Mouse (Mus musculus): ENCODE data around the gene Lrfn2. TPM values are rescaled to one million over a fixed set of nuclear protein-coding genes. Genes with fewer than 3 reads are reported as not detected.

Gene Lrfn2
- polyA plus RNA-seq, 1 experiment from 2014 or later, result 0.35 TPM

DNA sequence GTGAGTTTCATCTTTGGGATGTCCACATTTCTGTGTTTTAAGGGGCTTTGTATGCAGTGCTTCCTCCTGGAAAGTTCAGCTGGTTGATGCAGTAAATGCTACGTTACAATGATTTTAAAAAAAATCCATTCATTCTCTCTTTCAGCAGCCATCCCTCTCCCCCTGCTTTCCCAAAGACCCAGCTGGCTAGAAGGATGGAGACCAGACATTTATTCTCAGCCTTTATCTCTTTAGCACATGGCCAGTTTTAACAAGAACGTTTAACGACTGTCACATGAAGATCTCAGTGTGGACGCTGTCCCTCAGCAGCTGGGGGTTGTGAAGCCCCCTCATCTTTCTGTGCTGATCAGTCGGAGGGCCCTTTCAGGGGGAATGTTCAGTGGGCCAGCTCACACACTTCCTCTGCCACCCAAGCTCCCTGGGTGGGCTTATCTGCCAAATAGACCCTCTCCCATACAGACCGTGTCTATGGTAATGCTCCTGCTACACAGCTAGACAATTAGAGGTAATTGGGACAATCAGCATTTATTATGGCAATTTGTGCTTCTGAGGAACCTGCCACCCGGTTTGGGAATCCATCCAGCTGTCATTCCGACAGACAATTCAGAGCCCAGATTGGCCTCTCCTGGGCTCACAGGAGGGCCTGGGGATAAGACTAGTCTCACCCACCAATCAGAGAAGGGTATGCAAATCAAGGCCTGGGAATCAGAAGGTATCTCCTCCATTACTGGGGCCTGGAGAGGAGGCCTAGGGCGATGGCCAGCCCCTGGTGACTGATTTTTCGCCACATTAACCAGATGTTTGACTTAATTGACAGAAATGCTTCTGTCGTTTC lies 111.8 kb downstream of the Lrfn2 start:
- Histone ChIP-seq H3K27me3 (no peaks in the 10 kb centered on the region), H3K9me3 (no peaks in the 10 kb centered on the region), H3K4me3 (no peak overlapping the region), H3K4me2 (no peak overlapping the region), H3K36me3 (no peaks in the 10 kb centered on the region), H3K27ac (no peak overlapping the region), H3K4me1 (peaks cover 8% of the 10 kb centered on the region; the same call in 1 of the 2 replicates), H3K9ac (no peak overlapping the region)
- 15% methylated on average over 11 of the region's 11 CpGs for WGBS
- ATAC-seq (ENCODE audit: borderline replicate concordance, extremely low read depth, low FRiP score, low TSS enrichment), result peak; percentile 78; the same call in 1 of the 2 replicates

DNA sequence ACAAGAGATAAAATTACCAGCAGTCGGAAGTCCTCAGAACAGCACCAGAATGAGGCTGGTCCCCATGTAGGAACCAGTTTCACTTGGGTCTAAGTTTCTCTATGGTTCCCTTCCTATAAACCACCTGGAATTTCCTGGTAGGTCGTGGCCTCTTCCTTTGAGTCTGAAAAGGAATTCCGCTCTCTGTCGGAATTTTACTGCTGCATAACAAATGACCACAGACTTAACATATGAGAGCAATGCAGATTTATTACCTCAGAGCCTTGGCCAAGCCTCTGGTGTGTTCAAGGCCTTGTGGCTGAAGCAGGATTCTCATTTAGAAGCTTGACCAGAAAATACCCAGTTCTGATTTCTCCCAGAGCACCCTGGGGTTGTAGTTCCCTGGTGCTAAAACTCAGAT lies 115.7 kb downstream of the Lrfn2 start:
- Histone ChIP-seq H3K36me3 (no peaks in the 10 kb centered on the region), H3K9me3 (no peaks in the 10 kb centered on the region), H3K4me3 (no peak overlapping the region), H3K9ac (no peak overlapping the region), H3K27me3 (no peaks in the 10 kb centered on the region), H3K4me1 (peaks cover 8% of the 10 kb centered on the region; the same call in 1 of the 2 replicates), H3K27ac (no peak overlapping the region), H3K4me2 (no peak overlapping the region)
- ATAC-seq (ENCODE audit: borderline replicate concordance, extremely low read depth, low FRiP score, low TSS enrichment), result no peak
- WGBS, result 48% methylated on average over 4 of the region's 4 CpGs

DNA sequence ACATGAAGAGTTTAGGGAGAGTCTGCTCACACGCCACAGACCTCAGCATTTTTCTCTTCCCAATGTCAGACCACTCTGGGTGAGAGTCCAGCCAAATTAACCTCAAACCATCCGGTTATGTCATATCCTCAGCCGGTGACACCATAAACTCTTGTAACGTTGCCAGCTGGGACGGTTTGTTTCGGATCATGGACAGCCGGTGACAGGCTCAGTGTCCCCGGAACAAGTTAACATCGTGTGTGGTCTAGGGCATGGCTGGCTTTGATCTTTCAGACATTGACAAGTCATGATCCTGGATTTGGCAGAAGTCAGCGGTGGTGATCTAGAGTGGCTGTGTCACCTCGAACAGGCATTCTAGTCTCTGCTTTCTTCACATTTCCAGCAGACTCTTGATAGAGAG lies 119.1 kb downstream of the Lrfn2 start:
- H3K4me3 ChIP-seq, result no peak overlapping the region
- no peaks in the 10 kb centered on the region for H3K36me3 ChIP-seq
- no peaks in the 10 kb centered on the region for H3K4me1 ChIP-seq
- H3K4me2 ChIP-seq, result no peak overlapping the region
- H3K27ac ChIP-seq, result no peak overlapping the region
- no peaks in the 10 kb centered on the region for H3K9me3 ChIP-seq
- H3K9ac ChIP-seq, result no peak overlapping the region
- H3K27me3 ChIP-seq, result no peaks in the 10 kb centered on the region
- 47% methylated on average over 11 of the region's 11 CpGs for WGBS
- ATAC-seq (ENCODE audit: borderline replicate concordance, extremely low read depth, low FRiP score, low TSS enrichment), result peak; percentile 83

DNA sequence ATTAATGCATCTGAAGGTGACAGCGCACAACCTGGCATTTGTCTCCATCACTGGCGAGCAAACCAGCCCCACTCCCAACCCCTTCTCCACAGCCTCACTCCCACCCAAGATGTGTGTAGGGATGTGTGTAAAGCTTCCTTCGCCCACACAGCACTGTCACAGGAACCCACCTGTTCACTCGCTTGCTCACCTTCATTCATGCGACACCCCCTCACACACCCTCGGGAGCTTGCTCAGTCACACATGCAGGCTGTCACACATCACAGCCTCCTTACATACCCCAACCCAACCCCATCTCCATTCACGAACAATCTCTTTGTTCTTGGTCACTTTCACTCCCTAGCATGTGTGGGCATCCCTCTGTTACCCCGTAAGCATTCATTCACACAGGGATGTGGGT lies 129.0 kb downstream of the Lrfn2 start:
- H3K36me3 ChIP-seq, result no peaks in the 10 kb centered on the region
- H3K27me3 ChIP-seq, result no peaks in the 10 kb centered on the region
- no peak overlapping the region for H3K4me3 ChIP-seq
- H3K4me2 ChIP-seq, result no peak overlapping the region
- H3K9me3 ChIP-seq, result no peaks in the 10 kb centered on the region
- H3K27ac ChIP-seq, result no peak overlapping the region
- H3K9ac ChIP-seq, result no peak overlapping the region
- 80% methylated on average over 8 of the region's 8 CpGs for WGBS
- ATAC-seq (ENCODE audit: borderline replicate concordance, extremely low read depth, low FRiP score, low TSS enrichment), result no peak
- no peaks in the 10 kb centered on the region for H3K4me1 ChIP-seq

DNA sequence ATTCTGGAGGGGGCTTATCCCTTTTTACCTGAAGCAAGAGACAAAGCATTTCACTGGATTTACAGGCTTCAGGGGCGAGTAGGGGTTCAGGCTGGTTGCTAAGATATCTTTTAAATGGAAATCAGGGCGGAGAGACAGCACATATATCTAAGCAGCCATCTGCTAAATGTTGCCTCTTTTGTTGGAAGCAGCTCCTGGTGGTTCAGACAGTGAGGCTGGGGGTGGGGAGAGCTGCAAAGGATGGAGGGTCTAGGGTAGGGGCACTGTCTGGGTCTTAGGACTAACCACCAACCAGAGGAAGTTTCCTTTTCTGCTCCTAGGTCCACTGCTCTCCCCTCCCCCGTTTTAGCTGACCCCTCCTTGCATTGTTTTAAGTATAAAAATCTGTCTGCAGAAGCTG lies 131.6 kb downstream of the Lrfn2 start:
- Histone ChIP-seq H3K4me3 (no peak overlapping the region), H3K36me3 (no peaks in the 10 kb centered on the region), H3K4me2 (no peak overlapping the region), H3K9me3 (no peaks in the 10 kb centered on the region), H3K4me1 (no peaks in the 10 kb centered on the region), H3K9ac (no peak overlapping the region), H3K27ac (no peak overlapping the region), H3K27me3 (no peaks in the 10 kb centered on the region)
- WGBS, result 56% methylated on average over 3 of the region's 3 CpGs
- no peak for ATAC-seq (ENCODE audit: borderline replicate concordance, extremely low read depth, low FRiP score, low TSS enrichment)

DNA sequence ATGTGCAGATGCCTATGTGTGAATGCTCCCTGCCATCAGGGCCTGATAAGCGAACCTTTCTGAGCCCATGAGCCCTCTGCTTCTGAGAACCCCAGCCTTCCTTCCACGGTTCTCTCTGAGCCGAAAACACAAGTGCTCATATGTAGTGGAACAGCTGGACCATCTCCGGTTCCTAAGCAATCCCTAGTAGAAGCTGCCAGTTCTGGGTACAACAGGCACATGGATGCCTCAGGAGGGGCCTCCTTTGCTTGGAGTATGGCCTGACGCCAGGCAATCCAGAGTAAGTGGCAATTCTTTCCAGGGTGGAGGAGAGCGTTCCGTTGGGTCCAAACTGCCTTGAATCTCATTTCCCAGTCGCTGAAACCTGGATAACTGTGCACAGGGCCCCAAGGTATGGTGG lies 132.3 kb downstream of the Lrfn2 start:
- no peaks in the 10 kb centered on the region for H3K36me3 ChIP-seq
- H3K27me3 ChIP-seq, result no peaks in the 10 kb centered on the region
- WGBS, result 69% methylated on average over 8 of the region's 8 CpGs
- H3K9me3 ChIP-seq, result no peaks in the 10 kb centered on the region
- H3K27ac ChIP-seq, result no peak overlapping the region
- no peaks in the 10 kb centered on the region for H3K4me1 ChIP-seq
- no peak overlapping the region for H3K4me2 ChIP-seq
- H3K9ac ChIP-seq, result no peak overlapping the region
- ATAC-seq (ENCODE audit: borderline replicate concordance, extremely low read depth, low FRiP score, low TSS enrichment), result no peak
- no peak overlapping the region for H3K4me3 ChIP-seq

DNA sequence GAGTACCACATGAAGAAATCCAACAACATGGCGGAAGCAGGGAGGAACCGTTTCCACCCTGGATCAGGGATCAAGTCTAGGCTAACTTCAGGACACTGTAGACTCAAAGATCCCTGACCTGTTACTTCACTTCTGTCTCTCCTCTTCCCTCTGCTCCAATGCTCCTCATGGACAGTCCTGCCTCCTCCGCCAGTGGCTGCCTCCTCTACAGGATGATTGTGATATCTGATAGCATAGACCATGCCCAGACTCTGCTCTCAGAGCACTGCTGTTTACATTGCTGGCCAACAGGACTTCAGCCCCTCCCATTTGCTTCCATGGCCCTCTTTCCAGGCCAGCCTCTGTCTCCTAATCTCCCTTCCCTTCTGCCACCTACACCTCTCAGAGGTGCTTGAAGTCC lies 132.9 kb downstream of the Lrfn2 start:
- 65% methylated on average over 3 of the region's 3 CpGs for WGBS
- Histone ChIP-seq H3K9me3 (no peaks in the 10 kb centered on the region), H3K27me3 (no peaks in the 10 kb centered on the region), H3K4me1 (no peaks in the 10 kb centered on the region), H3K4me2 (no peak overlapping the region), H3K36me3 (no peaks in the 10 kb centered on the region), H3K4me3 (no peak overlapping the region), H3K27ac (no peak overlapping the region), H3K9ac (no peak overlapping the region)
- no peak for ATAC-seq (ENCODE audit: borderline replicate concordance, extremely low read depth, low FRiP score, low TSS enrichment)

DNA sequence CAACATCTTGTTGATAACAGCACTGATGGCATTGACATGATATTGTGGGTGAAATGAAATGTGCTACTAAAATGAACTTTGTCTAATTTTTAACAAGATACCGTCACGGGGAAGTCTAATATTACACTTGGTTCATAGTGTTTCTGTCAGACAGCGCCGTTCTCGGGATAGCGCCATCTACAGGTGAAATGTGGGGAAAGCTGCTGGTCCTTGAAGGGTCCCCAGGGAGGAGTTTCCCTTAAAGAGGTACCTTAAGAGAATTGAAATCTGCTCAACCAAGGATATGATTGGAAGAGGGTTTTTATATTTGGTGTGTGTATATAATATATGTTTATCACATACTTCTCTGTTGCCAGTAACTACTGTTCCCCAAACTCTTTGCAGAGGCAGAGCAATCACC lies 134.6 kb downstream of the Lrfn2 start:
- Histone ChIP-seq H3K9ac (no peak overlapping the region), H3K27me3 (no peaks in the 10 kb centered on the region), H3K9me3 (no peaks in the 10 kb centered on the region), H3K36me3 (no peaks in the 10 kb centered on the region), H3K4me2 (no peak overlapping the region), H3K4me1 (no peaks in the 10 kb centered on the region), H3K27ac (no peak overlapping the region), H3K4me3 (no peak overlapping the region)
- no peak for ATAC-seq (ENCODE audit: borderline replicate concordance, extremely low read depth, low FRiP score, low TSS enrichment)
- whole genome bisulfite sequencing, result 53% methylated on average over 6 of the region's 6 CpGs

DNA sequence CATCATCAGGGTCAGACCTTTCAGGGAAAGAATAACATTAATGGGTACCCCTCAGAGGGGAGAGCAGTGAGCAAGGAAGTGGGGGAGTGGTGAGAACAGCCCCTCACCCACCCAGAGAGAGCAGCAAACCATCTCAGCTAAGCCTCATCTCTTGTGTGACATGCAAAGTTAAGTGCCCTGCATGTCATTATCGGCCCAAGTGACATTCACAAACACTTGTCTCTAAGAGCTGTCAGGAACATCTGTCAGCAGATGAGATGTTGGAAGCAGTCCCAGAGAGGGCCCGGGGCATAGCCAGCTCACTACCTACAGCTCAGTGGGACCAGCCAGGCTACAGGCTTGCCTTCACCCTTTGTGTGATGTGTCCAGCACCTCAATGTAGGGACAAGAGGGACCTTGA lies 146.0 kb downstream of the Lrfn2 start:
- no peak for ATAC-seq (ENCODE audit: borderline replicate concordance, extremely low read depth, low FRiP score, low TSS enrichment)
- Histone ChIP-seq H3K4me1 (0 out of 2 replicates have a peak, but pooled peaks cover 5% of the 10 kb centered on the region), H3K4me3 (no peak overlapping the region), H3K9me3 (no peaks in the 10 kb centered on the region), H3K4me2 (no peak overlapping the region), H3K27ac (no peak overlapping the region), H3K9ac (no peak overlapping the region), H3K27me3 (no peaks in the 10 kb centered on the region), H3K36me3 (no peaks in the 10 kb centered on the region)
- 6% methylated on average over 2 of the region's 2 CpGs for WGBS

DNA sequence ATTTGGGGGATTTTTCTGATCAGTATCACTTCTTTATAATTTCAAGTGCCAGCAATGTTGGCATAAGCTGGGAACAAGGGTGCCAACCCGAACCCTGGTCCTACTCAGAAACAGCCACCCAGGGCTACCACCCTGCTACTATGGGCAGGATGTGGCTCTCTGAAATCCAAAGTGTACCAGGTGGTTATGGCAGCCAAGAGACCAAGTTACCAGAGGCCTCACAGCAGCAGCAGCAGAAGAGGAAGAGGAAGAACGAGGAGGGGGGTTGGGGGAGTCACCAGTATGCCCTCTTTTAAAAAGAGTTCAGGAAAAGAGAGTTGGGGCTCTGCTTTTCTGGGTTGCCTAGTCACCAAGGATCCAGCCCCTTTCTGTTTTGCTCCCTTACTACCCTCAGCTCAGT lies 147.5 kb downstream of the Lrfn2 start:
- H3K9ac ChIP-seq, result no peak overlapping the region
- WGBS, result 63% methylated on average over 2 of the region's 2 CpGs
- H3K36me3 ChIP-seq, result no peaks in the 10 kb centered on the region
- no peaks in the 10 kb centered on the region for H3K9me3 ChIP-seq
- H3K4me2 ChIP-seq, result no peak overlapping the region
- H3K4me1 ChIP-seq, result peaks cover 12% of the 10 kb centered on the region; the same call in 1 of the 2 replicates
- no peak for ATAC-seq (ENCODE audit: borderline replicate concordance, extremely low read depth, low FRiP score, low TSS enrichment)
- no peak overlapping the region for H3K27ac ChIP-seq
- no peaks in the 10 kb centered on the region for H3K27me3 ChIP-seq
- no peak overlapping the region for H3K4me3 ChIP-seq

DNA sequence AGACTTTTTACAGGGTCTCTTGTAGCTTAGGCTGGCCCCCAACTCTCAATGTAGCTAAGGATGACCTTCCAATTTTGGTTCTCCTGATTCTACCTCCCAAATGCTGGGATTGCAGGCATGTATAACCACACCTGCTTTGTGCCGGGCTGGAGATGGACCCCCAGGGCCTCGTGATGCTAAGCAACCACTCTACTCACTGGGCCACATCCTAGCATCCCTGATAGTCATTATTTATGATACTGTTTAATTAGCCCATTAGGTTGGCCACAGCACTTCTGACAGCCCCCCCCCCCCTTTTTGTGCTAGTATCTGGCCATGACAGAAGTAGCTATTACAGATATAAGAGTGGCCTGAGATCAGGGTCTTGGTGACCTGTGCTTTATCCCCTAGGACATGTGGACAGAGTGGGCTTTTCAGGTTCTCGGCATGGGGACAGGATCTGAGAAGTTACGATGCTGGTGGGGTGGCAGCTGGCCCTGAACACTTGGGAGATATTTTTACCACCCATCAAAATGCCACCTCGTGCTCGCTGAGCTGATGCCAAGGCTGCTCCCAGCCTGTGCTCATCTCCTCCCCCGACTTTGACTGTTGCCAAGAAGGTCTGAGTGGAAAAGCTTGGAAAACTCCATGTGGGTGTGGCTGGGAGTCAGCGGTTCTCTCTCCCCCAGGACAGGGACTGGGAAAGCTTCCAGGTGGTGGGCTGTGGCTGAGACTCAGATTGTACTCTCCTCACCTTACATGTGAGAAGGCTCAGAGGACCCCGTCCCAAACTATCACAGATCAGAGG lies 151.6 kb downstream of the Lrfn2 start:
- no peak overlapping the region for H3K4me3 ChIP-seq
- 51% methylated on average over 9 of the region's 9 CpGs for WGBS
- ATAC-seq (ENCODE audit: borderline replicate concordance, extremely low read depth, low FRiP score, low TSS enrichment), result peak; percentile 37; the same call in 1 of the 2 replicates

DNA sequence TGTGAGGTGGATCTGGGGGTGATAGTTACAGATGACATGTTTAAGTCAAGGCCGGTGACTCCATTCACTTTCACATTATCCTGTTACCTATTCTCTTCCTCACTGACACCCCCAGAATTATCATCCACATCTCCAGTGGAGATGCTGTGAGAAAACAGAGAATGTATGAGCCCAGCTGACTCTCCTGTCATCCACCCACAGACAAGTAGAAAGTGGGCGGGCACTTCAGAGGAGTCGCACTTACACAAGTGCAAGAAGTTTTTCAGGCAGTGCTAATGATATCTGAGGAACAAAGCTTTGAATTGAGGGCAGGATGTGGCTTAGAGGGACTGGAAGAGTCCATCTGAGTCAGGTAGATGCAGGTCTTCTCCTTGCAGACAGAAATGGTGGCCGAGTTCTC lies 152.9 kb downstream of the Lrfn2 start:
- no peak overlapping the region for H3K4me3 ChIP-seq
- H3K9ac ChIP-seq, result no peak overlapping the region
- H3K27ac ChIP-seq, result no peak overlapping the region
- no peaks in the 10 kb centered on the region for H3K9me3 ChIP-seq
- peaks cover 7% of the 10 kb centered on the region; the same call in 1 of the 2 replicates for H3K4me1 ChIP-seq
- no peaks in the 10 kb centered on the region for H3K27me3 ChIP-seq
- no peaks in the 10 kb centered on the region for H3K36me3 ChIP-seq
- no peak for ATAC-seq (ENCODE audit: borderline replicate concordance, extremely low read depth, low FRiP score, low TSS enrichment)
- 91% methylated on average over 4 of the region's 4 CpGs for WGBS
- no peak overlapping the region for H3K4me2 ChIP-seq

More for the DNA sequence above, 151.6 kb downstream of the Lrfn2 start:
- no peak overlapping the region for H3K4me2 ChIP-seq
- no peak overlapping the region for H3K9ac ChIP-seq
- H3K9me3 ChIP-seq, result no peaks in the 10 kb centered on the region
- H3K27ac ChIP-seq, result no peak overlapping the region
- H3K4me1 ChIP-seq, result peaks cover 7% of the 10 kb centered on the region; the same call in 1 of the 2 replicates
- H3K36me3 ChIP-seq, result no peaks in the 10 kb centered on the region
- no peaks in the 10 kb centered on the region for H3K27me3 ChIP-seq
